Mouse (Mus musculus) midbrain, embryonic 13.5 days (tissue): ENCODE measurements around the gene Magi2. TPM values are rescaled to one million over a fixed set of nuclear protein-coding genes. Genes with fewer than 3 reads are reported as not detected.
"Not testable (repeated sequence)": the region's sequence is repeated elsewhere in the genome, so short reads cannot be mapped to it uniquely, and the experiment has no call there.

Experiments used
- ATAC-seq: fragments of 200-750 bp; cut with Nextera tagmentation; 2 replicates; pipeline ENCODE4 v1.8.0; 2017; ENCODE audit warnings: mild to moderate bottlenecking, moderate TSS enrichment, moderate library complexity
- H3K27ac ChIP-seq: fragments of 300-500 bp; sonication (generic); 2 replicates; pipeline ENCODE4 v1.5.1; 2015; ENCODE audit warnings: inconsistent platforms, mild to moderate bottlenecking, moderate library complexity
- H3K27me3 ChIP-seq: fragments of 300-500 bp; sonication (generic); 2 replicates; pipeline ENCODE4 v1.6.1; 2015; ENCODE audit warnings: mild to moderate bottlenecking, inconsistent platforms
- H3K36me3 ChIP-seq: fragments of 300-500 bp; sonication (generic); 2 replicates; pipeline ENCODE4 v1.6.1; 2015; ENCODE audit warnings: mild to moderate bottlenecking, inconsistent platforms
- H3K4me1 ChIP-seq: fragments of 300-500 bp; sonication (generic); replicated peaks from 2 replicates; pipeline ENCODE4 v1.6.1; 2015; ENCODE audit warnings: inconsistent platforms
- H3K4me2 ChIP-seq: fragments of 300-500 bp; sonication (generic); replicated peaks from 2 replicates; pipeline ENCODE4 v1.6.1; 2015; ENCODE audit warnings: moderate library complexity, mild to moderate bottlenecking, inconsistent platforms
- H3K4me3 ChIP-seq: fragments of 300-500 bp; sonication (generic); replicated peaks from 2 replicates; pipeline ENCODE4 v1.5.1; 2015; ENCODE audit warnings: mild to moderate bottlenecking, inconsistent platforms
- H3K9ac ChIP-seq: fragments of 300-500 bp; sonication (generic); replicated peaks from 2 replicates; pipeline ENCODE4 v1.6.1; 2015; ENCODE audit warnings: mild to moderate bottlenecking, inconsistent platforms
- H3K9me3 ChIP-seq: fragments of 300-500 bp; sonication (generic); 2 replicates; pipeline ENCODE4 v1.6.1; 2016; ENCODE audit warnings: mild to moderate bottlenecking, inconsistent platforms
- WGBS: fragments of 180-500 bp; shearing (Covaris S2); methylation state at CpG from one replicate; pipeline ENCODE4 v1.1.7; 2015; 5-methylcytosine and 5-hydroxymethylcytosine counted together
- polyA plus RNA-seq: library from polyadenylated mRNA; unstranded; fragments of >200 nt; fragmentation: Nextera tagmentation; extraction: Ambion mirVana; gene quantifications from 2 replicates; pipeline ENCODE4 v1.2.1, GENCODE M21; 2015

Magi2 gene
- polyA plus RNA-seq, 1 experiment from 2014 or later: 28.0 TPM

- Histone ChIP-seq H3K4me2 (no peak overlapping the region), H3K36me3 (no peaks in the 10 kb centered on the region), H3K4me3 (no peak overlapping the region), H3K27me3 (no peaks in the 10 kb centered on the region), H3K9me3 (no peaks in the 10 kb centered on the region), H3K27ac (no peak overlapping the region), H3K4me1 (no peaks in the 10 kb centered on the region), H3K9ac (no peak overlapping the region)
- ATAC-seq: no peak
- 94% methylated on average over 6 of the region's 6 CpGs for WGBS
Measured at GRCm38 (mm10) chr5:19306656-19307055, 79.8 kb downstream of the Magi2 start.

- H3K4me1 ChIP-seq: no peaks in the 10 kb centered on the region
- H3K4me3 ChIP-seq: no peak overlapping the region
- WGBS: 67% methylated on average over 1 of the region's 1 CpGs
- H3K27ac ChIP-seq: no peak overlapping the region
- H3K36me3 ChIP-seq: no peaks in the 10 kb centered on the region
- ATAC-seq: no peak
- H3K4me2 ChIP-seq: no peak overlapping the region
- H3K9me3 ChIP-seq: no peaks in the 10 kb centered on the region
- no peaks in the 10 kb centered on the region for H3K27me3 ChIP-seq
- H3K9ac ChIP-seq: no peak overlapping the region
Measured at GRCm38 (mm10) chr5:19309870-19310269, 83.0 kb downstream of the Magi2 start.

- Histone ChIP-seq H3K9me3 (no peaks in the 10 kb centered on the region), H3K36me3 (no peaks in the 10 kb centered on the region), H3K27ac (no peak overlapping the region), H3K4me3 (no peak overlapping the region), H3K4me2 (no peak overlapping the region), H3K4me1 (no peaks in the 10 kb centered on the region), H3K9ac (no peak overlapping the region), H3K27me3 (no peaks in the 10 kb centered on the region)
- ATAC-seq: no peak
- WGBS: 70% methylated on average over 6 of the region's 6 CpGs
Measured at GRCm38 (mm10) chr5:19322532-19322931, 95.7 kb downstream of the Magi2 start.

GRCm38 (mm10) chr5:19337561-19337960, 110.7 kb downstream of the Magi2 start:
- 68% methylated on average over 2 of the region's 2 CpGs for WGBS
- Histone ChIP-seq H3K9me3 (no peaks in the 10 kb centered on the region), H3K36me3 (no peaks in the 10 kb centered on the region), H3K9ac (no peak overlapping the region), H3K4me3 (no peak overlapping the region), H3K4me1 (no peaks in the 10 kb centered on the region), H3K27ac (no peak overlapping the region), H3K27me3 (no peaks in the 10 kb centered on the region), H3K4me2 (no peak overlapping the region)
- ATAC-seq: no peak

- ATAC-seq: no peak
- H3K9me3 ChIP-seq: no peaks in the 10 kb centered on the region
Measured at GRCm38 (mm10) chr5:19368175-19368574, 141.3 kb downstream of the Magi2 start.

GRCm38 (mm10) chr5:19395876-19396275, 169.0 kb downstream of the Magi2 start:
- Histone ChIP-seq H3K9me3 (no peaks in the 10 kb centered on the region), H3K4me3 (no peak overlapping the region), H3K4me2 (no peak overlapping the region), H3K27me3 (no peaks in the 10 kb centered on the region), H3K9ac (no peak overlapping the region), H3K36me3 (no peaks in the 10 kb centered on the region), H3K4me1 (no peaks in the 10 kb centered on the region), H3K27ac (no peak overlapping the region)
- WGBS: 74% methylated on average over 3 of the region's 3 CpGs
- ATAC-seq: no peak

More at GRCm38 (mm10) chr5:19368175-19368574, 141.3 kb downstream of the Magi2 start:
- Histone ChIP-seq H3K4me2 (no peak overlapping the region), H3K27ac (no peak overlapping the region), H3K4me3 (no peak overlapping the region), H3K9ac (no peak overlapping the region), H3K27me3 (no peaks in the 10 kb centered on the region), H3K4me1 (no peaks in the 10 kb centered on the region), H3K36me3 (no peaks in the 10 kb centered on the region)
- 92% methylated on average over 1 of the region's 1 CpGs for WGBS

- Histone ChIP-seq H3K36me3 (no peaks in the 10 kb centered on the region), H3K4me3 (no peak overlapping the region), H3K27me3 (no peaks in the 10 kb centered on the region), H3K9me3 (no peaks in the 10 kb centered on the region), H3K4me1 (no peaks in the 10 kb centered on the region), H3K9ac (no peak overlapping the region), H3K4me2 (no peak overlapping the region), H3K27ac (no peak overlapping the region)
- 90% methylated on average over 4 of the region's 4 CpGs for WGBS
- peak; percentile 63; the same call in 1 of the 2 replicates for ATAC-seq
Measured at GRCm38 (mm10) chr5:19400299-19400698, 173.5 kb downstream of the Magi2 start.

- Histone ChIP-seq H3K4me3 (no peak overlapping the region), H3K4me1 (no peaks in the 10 kb centered on the region), H3K27ac (no peak overlapping the region), H3K9me3 (no peaks in the 10 kb centered on the region), H3K27me3 (no peaks in the 10 kb centered on the region), H3K4me2 (no peak overlapping the region), H3K36me3 (no peaks in the 10 kb centered on the region), H3K9ac (no peak overlapping the region)
- 50% methylated on average over 5 of the region's 5 CpGs for WGBS
- ATAC-seq: 0 out of 2 replicates have a peak, but pooled peaks have one; percentile 62
Measured at GRCm38 (mm10) chr5:19400738-19401408, 174.0 kb downstream of the Magi2 start.

GRCm38 (mm10) chr5:19404268-19404667, 177.4 kb downstream of the Magi2 start:
- not testable (repeated sequence) for H3K4me3 ChIP-seq, H3K4me1 ChIP-seq, H3K27ac ChIP-seq, H3K9me3 ChIP-seq, H3K9ac ChIP-seq, H3K36me3 ChIP-seq, H3K27me3 ChIP-seq, ATAC-seq, H3K4me2 ChIP-seq
- 89% methylated on average over 1 of the region's 1 CpGs for whole genome bisulfite sequencing

GRCm38 (mm10) chr5:19414556-19414955, 187.7 kb downstream of the Magi2 start:
- Histone ChIP-seq H3K27me3 (no peaks in the 10 kb centered on the region), H3K9me3 (no peaks in the 10 kb centered on the region), H3K27ac (no peak overlapping the region), H3K4me3 (no peak overlapping the region), H3K9ac (no peak overlapping the region), H3K4me1 (peaks cover 3% of the 10 kb centered on the region; the same call in 1 of the 2 replicates), H3K36me3 (no peaks in the 10 kb centered on the region), H3K4me2 (no peak overlapping the region)
- no peak for ATAC-seq
- 40% methylated on average over 4 of the region's 4 CpGs for WGBS

GRCm38 (mm10) chr5:19429290-19429689, 202.5 kb downstream of the Magi2 start:
- Histone ChIP-seq H3K27me3 (no peaks in the 10 kb centered on the region), H3K9me3 (no peaks in the 10 kb centered on the region), H3K4me3 (no peak overlapping the region), H3K27ac (no peak overlapping the region), H3K4me2 (no peak overlapping the region), H3K36me3 (no peaks in the 10 kb centered on the region), H3K4me1 (no peaks in the 10 kb centered on the region), H3K9ac (no peak overlapping the region)
- WGBS: 37% methylated on average over 2 of the region's 2 CpGs
- ATAC-seq: peak; percentile 67

GRCm38 (mm10) chr5:19462541-19462940, 235.7 kb downstream of the Magi2 start:
- no peaks in the 10 kb centered on the region for H3K9me3 ChIP-seq
- no peak for ATAC-seq

GRCm38 (mm10) chr5:19465383-19465782, 238.5 kb downstream of the Magi2 start:
- 61% methylated on average over 2 of the region's 2 CpGs for WGBS
- ATAC-seq: no peak
- no peaks in the 10 kb centered on the region for H3K27me3 ChIP-seq
- H3K4me2 ChIP-seq: no peak overlapping the region
- no peaks in the 10 kb centered on the region for H3K9me3 ChIP-seq
- no peak overlapping the region for H3K27ac ChIP-seq
- no peak overlapping the region for H3K9ac ChIP-seq
- no peaks in the 10 kb centered on the region for H3K4me1 ChIP-seq
- no peaks in the 10 kb centered on the region for H3K36me3 ChIP-seq
- no peak overlapping the region for H3K4me3 ChIP-seq

More at GRCm38 (mm10) chr5:19462541-19462940, 235.7 kb downstream of the Magi2 start:
- Histone ChIP-seq H3K4me3 (no peak overlapping the region), H3K27ac (no peak overlapping the region), H3K9ac (no peak overlapping the region), H3K4me2 (no peak overlapping the region), H3K27me3 (no peaks in the 10 kb centered on the region), H3K4me1 (no peaks in the 10 kb centered on the region), H3K36me3 (no peaks in the 10 kb centered on the region)
